Mouse (Mus musculus) limb, embryonic 14.5 days (tissue): Measurements from ENCODE around the gene Tns4. TPM values are rescaled to one million over a fixed set of nuclear protein-coding genes. Genes with fewer than 3 reads are reported as not detected.

Source experiments
- ATAC-seq: fragments of 200-750 bp; cut with Nextera tagmentation; 2 replicates; pipeline ENCODE4 v1.8.0; 2017; ENCODE audit warnings: low read depth, moderate number of reproducible peaks, moderate TSS enrichment; ENCODE audit not compliant: low FRiP score
- DNase-seq: peaks from one replicate; pipeline ENCODE4 v3.0.0-alpha.2; 2015; ENCODE audit warnings: low spot score
- H3K27ac ChIP-seq: fragments of 300-500 bp; sonication (generic); replicated peaks from 2 replicates; pipeline ENCODE4 v1.5.1; 2014; ENCODE audit warnings: low read depth, mild to moderate bottlenecking, low read length, moderate library complexity, mixed read lengths
- H3K27me3 ChIP-seq: fragments of 300-500 bp; sonication (generic); 2 replicates; pipeline ENCODE4 v1.6.1; 2014; ENCODE audit warnings: low read length, mixed read lengths; ENCODE audit not compliant: control insufficient read depth, insufficient read depth
- H3K36me3 ChIP-seq: fragments of 300-500 bp; sonication (generic); 2 replicates; pipeline ENCODE4 v1.6.1; 2014; ENCODE audit warnings: mild to moderate bottlenecking, low read length, moderate library complexity, mixed read lengths; ENCODE audit not compliant: control insufficient read depth, insufficient read depth
- H3K4me1 ChIP-seq: fragments of 300-500 bp; sonication (generic); 2 replicates; pipeline ENCODE4 v1.6.1; 2014; ENCODE audit warnings: antibody characterized with exemption, low read length, mixed read lengths; ENCODE audit not compliant: control insufficient read depth, insufficient read depth
- H3K4me2 ChIP-seq: fragments of 300-500 bp; sonication (generic); replicated peaks from 2 replicates; pipeline ENCODE4 v1.6.1; 2014; ENCODE audit warnings: low read depth, mild to moderate bottlenecking, low read length, moderate library complexity; ENCODE audit not compliant: severe bottlenecking
- H3K4me3 ChIP-seq: fragments of 300-500 bp; sonication (generic); replicated peaks from 2 replicates; pipeline ENCODE4 v1.5.1; 2014; ENCODE audit warnings: low read length
- H3K9ac ChIP-seq: fragments of 300-500 bp; sonication (generic); 2 replicates; pipeline ENCODE4 v1.6.1; 2014; ENCODE audit warnings: mild to moderate bottlenecking, low read depth, low read length, moderate library complexity; ENCODE audit not compliant: severe bottlenecking
- H3K9me3 ChIP-seq: fragments of 300-500 bp; sonication (generic); 2 replicates; pipeline ENCODE4 v1.6.1; 2016; ENCODE audit warnings: low read length; ENCODE audit not compliant: control insufficient read depth
- POLR2A ChIP-seq: fragments of 200-500 bp; IDR thresholded peaks from 2 replicates; pipeline ENCODE4 v1.8.0; 2012; ENCODE audit warnings: inconsistent platforms, mild to moderate bottlenecking, moderate library complexity, borderline replicate concordance; ENCODE audit not compliant: insufficient read depth, insufficient read length; ENCODE audit errors: extremely low read depth
- WGBS: fragments of 180-500 bp; shearing (Covaris S2); extraction: QIAGEN DNeasy Blood & Tissue Kit; methylation state at CpG from one replicate; pipeline ENCODE4 v1.1.7; 2014; 5-methylcytosine and 5-hydroxymethylcytosine counted together
- polyA plus RNA-seq, 2 experiments: library from polyadenylated mRNA; depleted of rRNA in 1 of 2; stranded (reverse) in 1 of 2; unstranded in 1 of 2; fragments of >200 nt; fragmentation: Nextera tagmentation in 1 of 2; extraction: Ambion mirVana in 1 of 2; gene quantifications; 2 replicates each; pipeline versions ENCODE4 v1.2.1 to v1.2.3; 2012 to 2014

The Tns4 gene
- polyA plus RNA-seq, 2 experiments = 1.6 to 2.5 TPM

GRCm38 (mm10) chr11:99129287-99129686 is 40.2 kb upstream of the Tns4 start:
- Histone ChIP-seq H3K27me3 (no peaks in the 10 kb centered on the region), H3K4me1 (peaks cover 56% of the 10 kb centered on the region)
- 19% methylated on average over 2 of the region's 2 CpGs for WGBS

GRCm38 (mm10) chr11:99127785-99128682 is 38.9 kb upstream of the Tns4 start:
- no peak for DNase-seq
- TF ChIP-seq POLR2A = no peak
- Histone ChIP-seq H3K36me3 (no peaks in the 10 kb centered on the region), H3K4me2 (no peak overlapping the region), H3K4me3 (no peak overlapping the region), H3K9me3 (no peaks in the 10 kb centered on the region), H3K9ac (no peak overlapping the region), H3K27ac (no peak overlapping the region), H3K27me3 (no peaks in the 10 kb centered on the region), H3K4me1 (peaks cover 45% of the 10 kb centered on the region)
- ATAC-seq = no peak
- WGBS = 79% methylated on average over 18 of the region's 18 CpGs

More at GRCm38 (mm10) chr11:99129287-99129686, 40.2 kb upstream of the Tns4 start:
- H3K36me3 ChIP-seq = no peaks in the 10 kb centered on the region
- no peak overlapping the region for H3K9ac ChIP-seq
- no peak overlapping the region for H3K4me2 ChIP-seq
- DNase-seq (no peak), ATAC-seq (no peak)
- H3K9me3 ChIP-seq = no peaks in the 10 kb centered on the region
- no peak overlapping the region for H3K4me3 ChIP-seq
- TF ChIP-seq POLR2A = no peak
- no peak overlapping the region for H3K27ac ChIP-seq

- peak overlapping the region; percentile 12; the same call in 1 of the 2 replicates for H3K9ac ChIP-seq
- no peak overlapping the region; the same call in 1 of the 2 replicates for H3K27ac ChIP-seq
- WGBS = 36% methylated on average over 5 of the region's 5 CpGs
- no peaks in the 10 kb centered on the region for H3K36me3 ChIP-seq
- H3K27me3 ChIP-seq = no peaks in the 10 kb centered on the region
- ATAC-seq (no peak), DNase-seq (no peak)
- H3K4me3 ChIP-seq = no peak overlapping the region
- TF ChIP-seq POLR2A = no peak
- no peak overlapping the region for H3K4me2 ChIP-seq
- no peaks in the 10 kb centered on the region for H3K9me3 ChIP-seq
- peaks cover 34% of the 10 kb centered on the region for H3K4me1 ChIP-seq
These were observed 37.6 kb upstream of the Tns4 start for GRCm38 (mm10) chr11:99126482-99127253.

GRCm38 (mm10) chr11:99124635-99125029 is 35.5 kb upstream of the Tns4 start:
- ATAC-seq (peak; percentile 8; the same call in 1 of the 2 replicates), DNase-seq (no peak)
- no peaks in the 10 kb centered on the region for H3K36me3 ChIP-seq
- H3K4me2 ChIP-seq = no peak overlapping the region
- WGBS = 25% methylated on average over 10 of the region's 10 CpGs
- no peak for TF ChIP-seq POLR2A
- no peaks in the 10 kb centered on the region for H3K27me3 ChIP-seq
- no peak overlapping the region for H3K4me3 ChIP-seq
- H3K9me3 ChIP-seq = no peaks in the 10 kb centered on the region
- peaks cover 44% of the 10 kb centered on the region for H3K4me1 ChIP-seq
- no peak overlapping the region for H3K9ac ChIP-seq
- H3K27ac ChIP-seq = peak overlapping the region; percentile 65

- DNase-seq = peak; percentile 81
- WGBS = 40% methylated on average over 15 of the region's 15 CpGs
- ATAC-seq = no peak
- Histone ChIP-seq H3K36me3 (no peaks in the 10 kb centered on the region), H3K4me1 (peaks cover 40% of the 10 kb centered on the region), H3K9me3 (no peaks in the 10 kb centered on the region), H3K27me3 (no peaks in the 10 kb centered on the region), H3K4me2 (no peak overlapping the region), H3K27ac (peak overlapping the region; percentile 65), H3K9ac (no peak overlapping the region), H3K4me3 (no peak overlapping the region)
- TF ChIP-seq POLR2A = no peak
These were observed 35.0 kb upstream of the Tns4 start for GRCm38 (mm10) chr11:99123977-99124634.
